Mouse (Mus musculus) thymus, adult 2 months (tissue): ENCODE measurements around the gene Cdk17.

ENCODE experiments used
- CTCF ChIP-seq: fragments of 200-500 bp; IDR thresholded peaks from 2 replicates; pipeline ENCODE4 v1.5.1; 2012; ENCODE audit warnings: mild to moderate bottlenecking, control low read depth, low read length, moderate library complexity, borderline replicate concordance; ENCODE audit not compliant: control insufficient read depth, poor library complexity, insufficient read depth; ENCODE audit errors: extremely low read depth
- POLR2A ChIP-seq: fragments of 200-500 bp; IDR thresholded peaks from 2 replicates; pipeline ENCODE4 v1.6.1; 2012; ENCODE audit warnings: mild to moderate bottlenecking, low read length, control low read depth, moderate library complexity; ENCODE audit not compliant: control insufficient read depth, poor library complexity, insufficient read depth; ENCODE audit errors: extremely low read depth

GRCm38 (mm10) chr10:93113968-93114367, 46.7 kb upstream of the Cdk17 start:
- TF ChIP-seq POLR2A: no peak
- no peak for TF ChIP-seq CTCF
